Mouse (Mus musculus): Measurements from ENCODE around the gene Fam136a. TPM values are rescaled to one million over a fixed set of nuclear protein-coding genes. Genes with fewer than 3 reads are reported as not detected.

The Fam136a gene
- polyA plus RNA-seq, 1 experiment from 2014 or later: 115 TPM

DNA sequence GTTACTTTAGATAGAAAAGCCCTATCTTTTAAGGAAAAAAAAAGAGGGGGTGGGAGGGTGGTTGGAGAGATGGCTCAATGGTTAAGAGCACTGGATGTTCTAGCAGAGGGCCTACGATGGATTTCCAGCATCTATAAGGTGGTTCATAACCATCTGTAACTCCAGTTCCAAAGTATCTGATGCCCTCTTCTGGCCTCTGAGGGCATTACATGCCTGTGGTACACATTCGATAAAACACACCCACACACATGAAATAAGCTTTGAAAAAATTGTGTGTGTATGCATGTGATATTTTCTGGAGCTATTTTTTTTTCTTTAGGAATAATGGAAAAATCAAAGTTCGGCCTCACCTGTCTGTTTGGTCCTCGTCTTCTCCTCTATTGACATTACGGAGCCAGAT lies 25.9 kb downstream of the Fam136a start:
- H3K27me3 ChIP-seq: no peaks in the 10 kb centered on the region
- ATAC-seq (ENCODE audit: low FRiP score): no peak
- H3K9me3 ChIP-seq: no peaks in the 10 kb centered on the region
- H3K36me3 ChIP-seq: peaks cover 72% of the 10 kb centered on the region
- no peak overlapping the region for H3K27ac ChIP-seq
- no peak overlapping the region for H3K4me3 ChIP-seq
- H3K4me1 ChIP-seq (replicated peaks): peaks cover 28% of the 10 kb centered on the region
- no peak overlapping the region for H3K9ac ChIP-seq
- H3K4me2 ChIP-seq: no peak overlapping the region
- 97% methylated on average over 5 of the region's 5 CpGs for WGBS

DNA sequence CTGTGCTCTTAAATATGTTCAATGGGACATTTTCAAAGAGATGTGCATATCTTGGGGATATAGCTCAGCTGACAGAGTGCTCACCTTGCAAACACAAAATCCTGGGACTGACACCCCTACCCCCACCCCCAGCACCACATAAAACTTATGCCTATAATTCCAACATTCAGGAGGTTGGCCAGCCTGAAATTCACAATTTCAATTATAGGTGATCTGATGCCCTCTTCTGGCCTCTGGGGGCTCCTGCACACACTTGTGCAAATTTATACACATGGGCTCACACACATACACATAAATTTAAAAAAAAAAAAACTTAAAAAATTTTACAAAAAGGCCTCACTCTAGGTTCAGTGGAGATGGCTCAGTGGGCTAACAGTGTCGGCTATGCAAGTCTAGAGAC lies 27.7 kb downstream of the Fam136a start:
- Histone ChIP-seq H3K9me3 (no peaks in the 10 kb centered on the region), H3K27me3 (no peaks in the 10 kb centered on the region), H3K4me3 (no peak overlapping the region), H3K27ac (no peak overlapping the region), H3K9ac (no peak overlapping the region), H3K4me1 (replicated peaks) (peaks cover 35% of the 10 kb centered on the region), H3K4me2 (no peak overlapping the region), H3K36me3 (peaks cover 59% of the 10 kb centered on the region)
- WGBS: 100% methylated on average over 1 of the region's 1 CpGs
- no peak for ATAC-seq (ENCODE audit: low FRiP score)

DNA sequence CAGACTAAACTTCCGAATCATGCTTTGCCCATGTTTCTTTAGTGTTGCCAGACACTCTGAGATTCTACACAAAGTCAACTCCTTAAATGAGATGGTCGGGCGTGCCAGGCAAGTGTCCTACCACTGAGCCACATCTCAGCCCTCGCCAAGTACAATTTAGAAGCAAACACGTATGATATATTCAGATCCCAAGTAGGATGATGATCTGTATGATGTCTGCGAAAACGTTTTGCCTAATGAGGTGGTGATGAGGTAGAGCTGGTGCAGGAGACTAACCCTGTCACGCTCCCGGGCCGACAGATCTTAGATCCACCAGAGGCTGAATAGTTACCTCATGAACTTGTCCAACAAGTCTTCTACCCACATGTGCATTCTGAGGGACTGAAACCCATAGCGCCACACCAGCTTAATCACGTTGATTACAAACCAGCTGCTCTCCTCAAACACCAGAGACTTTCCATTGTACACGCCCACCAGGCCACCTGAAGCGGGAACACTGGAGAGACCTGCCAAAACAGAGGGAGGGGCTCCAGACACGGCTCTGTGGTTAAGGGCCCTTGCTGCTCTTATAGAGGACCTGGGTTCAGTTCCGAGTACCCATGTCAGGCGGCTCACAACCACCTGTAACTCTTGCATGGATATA lies 28.8 kb downstream of the Fam136a start:
- Histone ChIP-seq H3K4me2 (no peak overlapping the region), H3K9me3 (no peaks in the 10 kb centered on the region), H3K4me3 (no peak overlapping the region), H3K9ac (no peak overlapping the region), H3K36me3 (peaks cover 49% of the 10 kb centered on the region), H3K27me3 (no peaks in the 10 kb centered on the region; the same call in 1 of the 2 replicates), H3K4me1 (replicated peaks) (peaks cover 35% of the 10 kb centered on the region), H3K27ac (no peak overlapping the region)
- no peak for ATAC-seq (ENCODE audit: low FRiP score)
- WGBS: 90% methylated on average over 17 of the region's 17 CpGs

DNA sequence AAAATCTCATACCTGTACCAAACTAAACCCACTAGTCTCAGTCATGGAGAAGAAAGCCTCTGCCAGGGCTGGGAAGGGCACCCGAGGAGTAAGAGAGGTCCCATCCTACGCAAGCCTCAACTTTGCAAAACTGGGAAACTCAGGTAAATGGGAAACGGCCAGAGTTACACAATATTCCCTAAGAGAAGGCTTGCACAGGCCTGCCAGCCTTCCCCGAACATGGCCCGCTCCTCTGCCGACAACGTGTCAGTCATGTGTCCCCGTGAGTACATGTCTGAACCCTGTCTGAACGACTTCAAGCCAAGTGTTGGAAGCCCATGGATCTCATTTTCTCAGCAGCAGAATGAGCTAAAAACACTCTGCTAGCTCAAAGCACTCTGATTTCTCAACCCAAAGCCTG lies 29.6 kb downstream of the Fam136a start:
- Histone ChIP-seq H3K9ac (peak overlapping the region; percentile 96), H3K4me1 (replicated peaks) (peaks cover 35% of the 10 kb centered on the region), H3K4me3 (peak overlapping the region; percentile 97), H3K4me2 (peak overlapping the region; percentile 74), H3K36me3 (peaks cover 41% of the 10 kb centered on the region), H3K9me3 (no peaks in the 10 kb centered on the region), H3K27me3 (no peaks in the 10 kb centered on the region; the same call in 1 of the 2 replicates), H3K27ac (no peak overlapping the region)
- ATAC-seq (ENCODE audit: low FRiP score): no peak
- 91% methylated on average over 9 of the region's 9 CpGs for WGBS

DNA sequence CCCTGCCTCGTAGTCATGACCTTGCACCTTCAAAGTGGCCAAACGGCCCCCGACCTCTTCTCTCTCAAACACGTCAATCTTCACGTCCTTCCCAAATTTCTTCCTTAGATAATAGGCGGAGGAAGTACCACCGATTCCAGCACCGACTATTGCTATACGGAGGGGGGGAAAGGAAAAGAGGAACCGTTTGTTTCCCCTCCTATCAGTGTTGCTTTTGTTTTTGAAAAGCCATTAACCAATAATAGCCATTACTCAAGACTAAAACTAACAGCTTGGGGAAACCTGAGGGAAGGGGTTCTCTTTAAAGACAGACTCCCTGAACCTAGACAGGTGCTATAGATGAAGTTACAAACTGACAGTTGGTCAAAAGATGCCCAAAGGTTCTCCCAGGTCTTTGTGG lies 30.5 kb downstream of the Fam136a start:
- H3K4me2 ChIP-seq: peak overlapping the region; percentile 74
- peak overlapping the region; percentile 96 for H3K9ac ChIP-seq
- H3K4me1 ChIP-seq (replicated peaks): peaks cover 39% of the 10 kb centered on the region
- H3K36me3 ChIP-seq: peaks cover 31% of the 10 kb centered on the region
- ATAC-seq (ENCODE audit: low FRiP score): peak; percentile 0; the same call in 1 of the 2 replicates
- H3K27me3 ChIP-seq: no peaks in the 10 kb centered on the region; the same call in 1 of the 2 replicates
- WGBS: 14% methylated on average over 10 of the region's 10 CpGs
- no peaks in the 10 kb centered on the region for H3K9me3 ChIP-seq
- peak overlapping the region; percentile 97 for H3K4me3 ChIP-seq
- H3K27ac ChIP-seq: peak overlapping the region; percentile 95

DNA sequence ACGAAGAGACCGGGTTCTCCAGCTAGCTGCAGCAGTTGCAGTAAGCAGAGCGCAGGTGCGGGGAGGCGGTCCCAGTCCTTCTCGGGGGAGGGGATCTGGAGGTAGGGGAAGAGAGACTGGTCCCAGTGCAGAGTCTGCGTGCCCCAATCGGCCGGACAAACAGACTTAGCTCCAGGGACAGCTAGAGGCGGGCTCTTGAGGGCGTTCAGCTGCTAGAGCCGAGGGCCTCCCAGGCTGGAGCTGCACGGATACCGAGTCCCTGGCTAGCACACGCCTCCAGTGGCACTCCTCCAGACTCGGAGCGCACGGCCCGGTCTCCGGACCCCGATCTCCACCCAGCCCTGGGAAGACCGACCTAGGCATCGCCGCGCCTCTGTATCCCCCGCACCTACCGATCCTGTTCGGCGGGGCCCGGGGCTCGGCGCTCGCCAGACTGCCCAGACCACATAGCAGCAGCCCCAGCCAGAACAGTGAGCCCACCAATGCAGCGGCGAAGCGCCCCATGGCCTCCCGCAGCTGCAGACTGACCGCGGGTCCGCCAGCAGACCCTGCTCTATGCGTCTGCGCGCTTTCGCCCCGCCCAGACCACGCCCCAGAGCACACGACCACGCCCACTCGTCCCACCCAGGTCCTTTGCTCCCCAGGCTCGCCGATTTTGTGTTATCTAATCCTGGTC lies 31.3 kb downstream of the Fam136a start, which contains the start of gene Pcyox1:
Gene Pcyox1 (minus strand): TSS at position 574 of the 676 bp plus-strand sequence.
- peak within 1 kb of the TSS; percentile 74 for H3K4me2 ChIP-seq
- H3K9me3 ChIP-seq: no peaks in the 10 kb centered on the region
- peak; percentile 94 for ATAC-seq (ENCODE audit: low FRiP score)
- H3K4me1 ChIP-seq (replicated peaks): peaks cover 39% of the 10 kb centered on the region
- no peaks in the 10 kb centered on the region; the same call in 1 of the 2 replicates for H3K27me3 ChIP-seq
- peak within 1 kb of the TSS; percentile 97 for H3K4me3 ChIP-seq
- peak within 1 kb of the TSS; percentile 96 for H3K9ac ChIP-seq
- WGBS: under 1% methylated on average over 51 of the region's 51 CpGs
- peaks cover 24% of the 10 kb centered on the region for H3K36me3 ChIP-seq
- H3K27ac ChIP-seq: peak within 1 kb of the TSS; percentile 95

DNA sequence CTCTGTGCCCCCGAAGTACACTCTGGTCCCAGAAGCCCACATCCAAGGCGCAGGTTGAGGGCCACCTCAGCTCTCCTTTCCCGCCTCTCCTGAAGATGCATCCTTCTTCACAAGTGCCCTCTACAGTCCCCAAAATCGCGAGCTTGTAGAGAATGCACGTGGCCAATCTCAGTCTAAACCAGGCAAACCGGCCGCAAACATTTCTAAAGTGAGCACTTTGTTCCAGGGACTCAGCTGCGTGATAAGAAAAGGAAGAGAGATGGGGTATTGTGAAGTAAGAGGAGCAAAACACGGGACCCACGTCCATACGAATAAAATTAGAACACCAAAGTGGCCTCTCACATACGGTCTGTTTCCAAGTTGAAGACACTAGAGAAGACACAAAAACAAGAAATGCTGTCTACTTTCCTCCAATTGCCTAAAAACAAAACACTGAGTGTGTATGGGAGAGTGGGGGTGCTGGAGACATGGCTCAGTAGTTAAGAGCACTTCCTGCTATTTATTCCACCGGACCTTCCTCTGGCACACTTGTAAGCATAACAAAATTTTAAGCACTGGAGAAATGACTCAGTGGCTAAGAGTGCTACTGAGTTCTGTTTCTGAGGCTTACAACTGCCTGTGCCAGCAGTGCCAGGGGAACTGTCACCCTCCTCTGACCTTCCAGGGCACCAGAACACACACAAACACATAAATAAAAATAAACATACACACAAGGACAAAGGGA lies 32.0 kb downstream of the Fam136a start:
- H3K36me3 ChIP-seq: peaks cover 17% of the 10 kb centered on the region
- H3K9me3 ChIP-seq: no peaks in the 10 kb centered on the region
- peak overlapping the region; percentile 96 for H3K9ac ChIP-seq
- 8% methylated on average over 14 of the region's 14 CpGs for WGBS
- no peaks in the 10 kb centered on the region; the same call in 1 of the 2 replicates for H3K27me3 ChIP-seq
- H3K4me2 ChIP-seq: peak overlapping the region; percentile 74
- peak overlapping the region; percentile 95 for H3K27ac ChIP-seq
- peak overlapping the region; percentile 97 for H3K4me3 ChIP-seq
- ATAC-seq (ENCODE audit: low FRiP score): no peak
- H3K4me1 ChIP-seq (replicated peaks): peaks cover 39% of the 10 kb centered on the region

DNA sequence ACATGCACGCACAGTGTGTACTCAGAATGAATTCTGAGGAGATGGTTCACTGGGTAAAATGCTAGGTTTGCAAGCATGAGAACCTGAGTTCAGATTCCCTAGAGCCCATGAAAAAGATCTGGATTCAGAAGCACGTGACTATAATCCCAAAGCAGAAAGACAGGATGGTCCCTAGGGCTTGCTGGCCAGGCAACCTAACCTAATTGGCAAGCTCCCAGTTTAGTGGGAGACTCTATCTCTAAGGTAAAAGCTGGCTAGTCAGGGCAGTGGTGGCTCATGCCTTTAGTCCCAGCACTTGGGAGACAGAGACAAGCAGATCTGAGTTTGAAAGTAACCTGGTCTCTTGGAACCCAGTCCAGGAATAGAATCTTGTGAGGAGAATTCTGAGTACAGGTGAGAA lies 33.5 kb downstream of the Fam136a start:
- Histone ChIP-seq H3K4me2 (no peak overlapping the region), H3K9ac (no peak overlapping the region), H3K4me3 (no peak overlapping the region), H3K27me3 (no peaks in the 10 kb centered on the region; the same call in 1 of the 2 replicates), H3K9me3 (no peaks in the 10 kb centered on the region), H3K4me1 (replicated peaks) (peaks cover 34% of the 10 kb centered on the region), H3K27ac (no peak overlapping the region), H3K36me3 (peaks cover 4% of the 10 kb centered on the region)
- no peak for ATAC-seq (ENCODE audit: low FRiP score)
- WGBS: 74% methylated on average over 2 of the region's 2 CpGs

DNA sequence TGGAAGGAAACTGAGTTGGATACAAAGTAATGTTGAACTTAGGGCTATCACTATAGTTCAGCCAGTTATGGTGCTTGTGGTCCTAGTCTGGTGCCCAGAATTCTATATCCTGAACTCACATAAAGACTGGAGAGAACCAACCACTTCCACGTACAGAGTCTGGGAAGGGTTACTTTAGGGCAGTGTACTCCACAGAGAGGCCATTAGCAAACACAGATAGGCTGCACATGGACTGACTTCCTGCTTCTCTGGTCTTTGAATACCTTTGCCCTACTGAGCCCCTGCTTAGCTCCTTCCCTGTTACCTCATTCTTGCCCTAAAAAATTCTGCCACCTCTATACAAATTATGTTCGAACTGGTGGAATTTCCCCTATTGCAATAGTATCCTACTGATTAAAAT lies 34.5 kb downstream of the Fam136a start:
- Histone ChIP-seq H3K27me3 (no peaks in the 10 kb centered on the region; the same call in 1 of the 2 replicates), H3K9me3 (no peaks in the 10 kb centered on the region), H3K4me3 (no peak overlapping the region), H3K36me3 (no peaks in the 10 kb centered on the region), H3K4me1 (replicated peaks) (peaks cover 24% of the 10 kb centered on the region), H3K27ac (no peak overlapping the region), H3K4me2 (no peak overlapping the region), H3K9ac (no peak overlapping the region)
- no peak for ATAC-seq (ENCODE audit: low FRiP score)
- WGBS: 93% methylated on average over 2 of the region's 2 CpGs

DNA sequence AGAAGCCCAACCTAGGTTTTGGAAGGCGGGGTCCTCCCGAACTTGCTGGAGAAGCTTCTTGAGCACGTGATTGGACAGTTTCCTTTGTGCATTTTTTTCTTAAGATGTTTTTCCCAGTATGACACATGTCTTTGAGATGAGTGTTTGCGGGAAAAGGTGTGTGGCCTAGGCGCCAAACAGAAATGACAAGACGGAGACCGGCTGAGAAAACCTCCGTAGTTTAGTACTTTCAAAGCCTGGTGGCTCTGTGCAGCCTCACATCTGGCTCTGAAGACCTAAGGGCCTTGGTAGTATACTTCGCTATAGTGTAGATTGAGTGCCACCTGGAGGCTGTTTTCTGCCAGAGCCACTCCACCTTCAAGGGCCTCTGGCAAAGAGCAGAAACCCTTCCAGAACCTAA lies 35.5 kb downstream of the Fam136a start:
- H3K36me3 ChIP-seq: no peaks in the 10 kb centered on the region
- H3K27ac ChIP-seq: no peak overlapping the region
- 12% methylated on average over 9 of the region's 9 CpGs for WGBS
- peak overlapping the region; percentile 45 for H3K4me2 ChIP-seq
- H3K4me3 ChIP-seq: peak overlapping the region; percentile 14; the same call in 1 of the 2 replicates
- H3K9me3 ChIP-seq: no peaks in the 10 kb centered on the region
- ATAC-seq (ENCODE audit: low FRiP score): no peak
- no peak overlapping the region for H3K9ac ChIP-seq
- peaks cover 17% of the 10 kb centered on the region for H3K4me1 ChIP-seq (replicated peaks)
- no peaks in the 10 kb centered on the region; the same call in 1 of the 2 replicates for H3K27me3 ChIP-seq

DNA sequence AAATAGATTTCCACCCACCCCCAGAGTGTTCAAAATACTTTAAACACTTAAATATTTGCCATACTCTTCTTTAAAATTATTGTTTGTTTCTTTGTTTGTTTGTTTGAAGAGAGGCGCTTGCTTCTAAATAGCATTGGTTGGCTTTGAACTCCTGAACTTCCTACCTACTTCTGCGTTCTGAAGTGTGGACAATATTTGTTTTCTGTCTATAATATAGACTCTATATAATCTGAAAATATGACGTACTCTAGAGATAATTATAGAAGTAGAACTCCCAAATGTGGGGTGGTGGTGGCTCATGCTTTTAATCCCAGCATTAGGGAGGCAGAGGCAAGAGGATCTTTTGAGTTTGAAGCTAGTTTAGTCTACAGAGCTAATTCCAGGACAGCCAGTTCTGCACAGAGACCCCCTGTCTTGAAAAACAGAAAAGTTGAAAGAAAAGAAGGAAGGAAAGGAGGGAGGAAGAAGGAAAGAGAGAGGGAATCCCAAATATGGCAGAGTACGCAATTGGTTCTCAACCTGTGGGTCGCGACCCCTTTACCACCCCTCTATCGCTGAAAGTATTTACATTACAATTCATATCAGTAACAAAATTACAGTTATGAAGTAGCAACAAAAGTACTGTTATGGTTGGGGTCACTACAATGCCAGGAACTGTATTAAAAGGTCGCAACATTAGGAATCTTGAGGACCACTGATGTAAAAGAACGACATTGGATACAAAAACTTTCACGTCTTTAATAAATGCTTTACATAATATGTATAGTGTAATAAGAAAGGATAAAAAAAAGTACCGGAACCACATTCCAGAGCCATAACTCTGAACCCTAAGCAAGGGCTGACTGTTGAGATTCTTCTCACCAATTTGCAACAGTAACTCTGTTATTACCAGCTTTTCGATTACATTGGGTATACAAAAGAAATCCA lies 37.5 kb downstream of the Fam136a start:
- Histone ChIP-seq H3K9me3 (no peaks in the 10 kb centered on the region), H3K27ac (no peak overlapping the region), H3K36me3 (peaks cover 3% of the 10 kb centered on the region; the same call in 1 of the 2 replicates), H3K4me1 (replicated peaks) (peaks cover 28% of the 10 kb centered on the region), H3K4me3 (peak overlapping the region; percentile 83), H3K27me3 (no peaks in the 10 kb centered on the region; the same call in 1 of the 2 replicates), H3K9ac (no peak overlapping the region), H3K4me2 (peak overlapping the region; percentile 81)
- WGBS: 40% methylated on average over 12 of the region's 12 CpGs
- no peak for ATAC-seq (ENCODE audit: low FRiP score)
